Mouse (Mus musculus) induced T-regulatory cell, adult 2 months (primary cell): ENCODE data around the gene Hdhd5.

Experiments
- DNase-seq: peaks from one replicate; pipeline ENCODE4 v3.0.0-alpha.2; 2012; ENCODE audit warnings: low read depth

The Hdhd5 gene

DNA sequence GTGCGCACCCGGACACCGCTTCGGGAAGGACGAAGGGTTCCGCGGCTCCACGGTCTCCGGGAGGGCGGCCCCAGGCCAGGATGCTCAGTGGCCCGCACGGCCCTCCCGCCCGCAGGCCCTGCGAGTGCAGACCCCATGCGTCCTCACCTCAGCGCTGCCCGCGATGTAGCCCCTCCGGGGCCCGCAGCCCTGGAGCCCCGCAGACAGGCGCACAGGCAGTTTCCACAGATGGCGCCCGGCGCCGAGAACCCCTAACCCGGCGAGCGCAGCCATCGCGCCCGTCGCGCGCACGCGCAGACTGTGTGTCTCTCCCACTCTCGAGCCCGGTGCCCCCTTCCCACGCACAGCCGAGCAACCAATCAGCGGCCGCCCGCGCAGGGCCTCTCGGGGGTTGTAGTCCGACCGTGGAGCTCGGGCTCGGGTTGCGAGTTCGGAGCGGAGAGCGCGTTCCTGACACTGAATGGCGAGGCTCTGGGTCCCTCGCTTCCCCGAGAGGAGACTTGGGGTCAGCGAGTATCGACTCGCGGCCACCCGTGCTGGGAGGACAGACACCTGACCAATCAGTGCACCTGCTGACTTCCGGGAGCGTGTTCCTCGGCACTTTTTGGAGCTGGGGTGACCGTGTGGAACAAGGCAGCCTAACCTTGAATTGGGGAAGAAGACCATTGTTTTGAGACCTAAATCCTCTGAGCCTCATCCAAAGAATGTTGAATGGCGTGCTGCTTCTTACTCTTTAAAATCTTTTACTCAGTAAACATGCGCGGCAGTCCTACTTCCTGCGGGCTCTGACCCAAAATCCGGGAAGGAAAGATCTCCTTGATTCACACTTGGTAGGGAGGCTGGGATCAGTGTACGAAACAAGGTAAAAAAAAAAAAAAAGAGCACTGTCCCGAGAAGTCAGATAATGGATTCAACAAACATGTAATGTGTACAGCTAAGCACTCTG is at the start of gene Hdhd5:
Hdhd5 (minus strand) TSS at position 300 of the 946 bp plus-strand sequence.
- peak; percentile 97 for DNase-seq

DNA sequence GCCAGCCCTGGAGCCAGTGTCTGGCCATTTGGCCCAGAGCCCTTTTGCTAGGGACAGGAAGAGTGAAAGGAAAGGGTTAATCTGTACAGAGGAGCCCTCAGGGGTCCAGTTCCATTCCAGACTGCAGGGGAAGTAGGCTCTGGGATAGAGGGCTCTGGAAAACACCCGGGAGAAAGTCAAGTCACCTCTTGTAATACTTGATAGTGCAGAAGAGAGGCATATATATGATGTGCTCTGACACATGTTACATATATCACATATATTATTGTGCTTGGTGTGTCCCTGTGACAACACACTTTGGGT is 49.5 kb upstream of the Hdhd5 start:
- no peak for DNase-seq

DNA sequence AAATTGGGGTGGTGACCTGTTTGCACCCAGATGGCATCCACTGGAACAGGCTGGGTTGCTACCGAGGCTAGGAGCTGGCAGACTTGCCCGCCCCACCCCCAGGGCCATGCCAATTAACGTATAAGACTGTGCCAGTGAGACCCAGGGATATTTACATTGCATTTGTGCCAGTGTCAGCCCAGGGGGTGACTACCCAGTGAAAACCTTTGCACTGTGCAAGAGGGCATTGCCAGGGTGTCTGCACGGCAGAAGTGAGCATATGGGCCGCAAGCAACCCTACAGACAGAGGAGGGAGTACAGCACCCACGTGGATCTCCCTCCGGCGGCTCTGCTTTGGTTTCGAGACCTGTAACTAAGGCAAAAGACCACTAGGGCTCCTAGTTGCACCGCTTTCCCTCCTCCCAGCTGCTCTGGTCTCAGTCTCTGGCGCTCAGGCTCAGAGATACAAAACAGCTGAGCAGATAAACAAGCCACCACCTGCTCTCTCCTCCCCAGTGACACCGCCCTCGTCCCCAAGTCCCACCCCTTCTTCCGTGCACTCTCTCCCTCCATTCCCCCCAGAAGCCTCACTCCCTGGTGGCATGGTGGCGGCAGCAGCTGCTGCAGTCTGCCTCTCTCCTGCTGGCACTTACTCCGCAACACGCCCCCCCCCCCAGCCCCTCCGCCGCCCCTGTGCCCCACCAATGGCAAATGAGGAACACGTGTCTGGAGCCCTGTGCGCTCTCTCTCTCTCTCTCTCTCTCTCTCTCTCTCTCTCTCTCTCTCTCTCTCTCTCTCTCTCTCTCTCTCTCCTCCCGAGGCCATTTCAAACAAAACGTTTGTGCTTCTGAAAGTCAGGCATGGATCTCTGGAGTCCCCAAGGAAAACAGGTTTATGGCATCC is 49.0 kb upstream of the Hdhd5 start:
- peak; percentile 69 for DNase-seq

DNA sequence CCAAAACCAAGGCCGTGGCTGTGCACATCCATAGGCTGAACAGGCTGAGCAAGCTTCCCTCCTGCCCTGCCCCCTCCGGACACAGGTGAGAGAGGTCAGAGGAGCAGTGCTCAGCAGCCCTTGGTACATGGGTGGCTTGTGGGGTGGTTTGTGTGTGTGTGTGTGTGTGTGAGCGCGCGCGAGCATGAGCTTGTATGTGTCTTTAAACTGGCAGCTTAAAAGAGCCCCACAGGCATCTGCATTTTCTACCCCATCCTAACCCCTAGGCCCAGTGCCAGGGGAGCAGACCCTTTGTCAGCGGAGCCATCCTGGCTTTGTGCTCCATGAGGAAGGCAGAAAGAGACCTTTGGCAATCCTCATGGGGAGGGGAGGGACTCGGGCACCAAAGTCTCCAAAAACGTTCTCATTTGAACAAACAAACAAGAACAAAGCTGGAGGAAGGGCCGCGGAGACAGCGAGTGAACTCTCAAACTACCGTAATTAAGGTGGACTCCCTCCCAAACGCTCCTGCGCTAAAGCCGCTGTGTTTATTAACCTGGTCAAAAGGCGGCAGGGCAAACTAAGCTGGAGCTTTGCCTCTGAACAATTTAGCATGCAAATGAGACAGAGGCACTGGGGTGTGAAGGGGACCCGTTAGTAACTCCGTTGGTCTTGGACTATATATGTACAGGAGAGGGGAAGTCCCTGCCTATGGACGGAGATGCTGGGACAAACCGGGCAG is 48.2 kb upstream of the Hdhd5 start:
- DNase-seq = peak; percentile 11

DNA sequence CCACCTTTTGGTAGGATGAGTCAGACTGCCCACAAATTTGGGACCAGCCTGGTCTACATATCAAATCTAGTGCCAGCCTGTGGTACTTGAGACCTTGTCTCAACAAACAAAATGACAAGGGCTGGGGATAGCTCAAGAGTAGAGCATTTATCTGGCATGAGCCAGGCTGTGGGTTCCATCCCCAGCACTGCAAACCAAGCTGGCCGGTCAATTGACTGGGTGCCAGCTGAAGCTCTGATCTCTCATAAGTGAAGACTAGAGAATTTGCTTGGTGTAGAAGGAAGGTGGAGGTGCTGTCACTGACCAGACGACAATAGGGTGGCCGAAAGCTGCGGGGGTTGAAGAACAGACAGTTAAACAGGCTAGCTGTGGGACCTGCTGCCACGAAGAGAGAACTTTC is 47.4 kb upstream of the Hdhd5 start:
- DNase-seq = no peak

DNA sequence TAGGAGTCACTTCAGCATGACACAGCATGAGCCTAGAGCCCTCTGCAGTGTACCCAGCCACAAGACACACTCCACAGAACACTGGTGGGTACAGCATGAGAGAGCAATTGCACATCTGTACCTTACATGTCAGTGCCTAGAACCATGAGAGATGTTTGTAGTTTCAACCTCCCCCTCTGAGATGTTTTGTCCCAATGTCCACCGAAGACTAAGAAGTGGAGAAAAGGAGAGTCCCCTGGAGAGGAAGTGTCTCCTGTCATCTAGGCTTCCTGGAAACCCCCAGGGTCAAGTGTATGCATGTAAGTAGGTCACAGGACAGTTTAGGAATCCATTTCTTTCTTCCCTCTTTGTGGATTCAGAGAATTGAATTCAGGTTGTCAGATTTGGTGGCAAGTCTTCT is 41.3 kb upstream of the Hdhd5 start:
- DNase-seq = no peak

DNA sequence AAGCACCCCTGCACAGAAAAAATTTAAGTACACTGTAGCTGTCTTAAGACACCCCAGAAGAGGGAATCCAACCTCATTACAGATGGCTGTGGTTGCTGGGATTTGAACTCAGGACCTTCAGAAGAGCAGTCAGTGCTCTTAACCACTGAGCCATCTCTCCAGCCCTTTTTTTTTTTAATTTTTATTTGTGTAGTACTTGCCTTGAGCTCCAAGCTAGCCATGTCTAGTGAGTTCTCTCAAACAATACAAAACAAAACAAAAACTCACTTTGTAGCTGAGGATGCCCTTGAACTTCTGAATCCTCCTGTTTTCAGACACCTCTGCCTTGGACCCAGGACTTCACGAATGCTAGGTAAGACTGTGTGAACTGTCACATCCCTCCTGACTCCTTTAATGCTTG is 37.1 kb upstream of the Hdhd5 start:
- DNase-seq = no peak

DNA sequence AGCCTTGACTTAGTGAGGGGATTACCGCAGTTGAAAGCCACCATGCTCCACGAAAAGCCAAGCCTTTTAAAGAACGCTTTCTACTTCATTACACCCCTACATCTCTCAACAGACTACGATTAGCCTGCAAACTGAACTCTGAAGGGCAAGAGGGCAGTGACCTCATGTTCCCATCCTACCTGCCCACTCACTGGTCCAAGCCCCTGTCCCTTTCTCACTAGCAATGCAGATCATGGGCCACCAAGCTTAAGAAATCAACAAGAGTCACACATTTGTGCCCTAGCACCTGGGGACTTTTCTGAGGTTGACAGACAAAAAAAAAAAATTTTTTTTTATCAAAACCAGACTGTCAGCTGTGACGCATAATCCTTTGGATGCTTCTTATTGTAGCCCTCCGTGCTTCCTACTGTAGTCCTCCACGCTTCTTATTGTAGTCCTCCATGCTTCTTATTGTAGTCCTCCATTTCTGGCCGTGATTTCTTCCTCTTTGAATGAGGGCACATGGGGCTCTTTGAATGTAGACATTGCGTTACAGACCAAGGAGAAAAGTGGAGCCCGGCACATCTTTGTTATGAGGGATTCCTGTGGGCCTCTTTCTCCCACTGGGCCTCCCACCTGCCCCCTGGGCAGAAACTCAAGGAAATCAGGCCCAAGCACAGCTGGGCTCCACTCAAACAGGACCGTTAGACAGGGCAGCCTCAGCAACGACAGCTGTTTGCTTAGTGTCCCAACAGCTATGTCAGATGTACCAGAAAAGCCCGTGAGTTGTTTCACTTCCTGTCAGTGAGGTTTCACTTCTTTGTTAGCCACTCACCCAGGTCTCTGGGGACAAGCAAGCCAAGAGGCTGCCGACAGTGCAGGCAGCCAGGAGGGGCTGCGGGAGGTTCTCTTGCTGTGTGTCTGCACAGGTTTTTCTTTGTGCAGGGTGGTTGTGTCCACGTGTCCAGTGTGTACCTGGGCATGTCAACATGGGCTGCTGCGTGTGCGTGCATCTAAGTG is 36.1 kb upstream of the Hdhd5 start:
- peak; percentile 81 for DNase-seq

DNA sequence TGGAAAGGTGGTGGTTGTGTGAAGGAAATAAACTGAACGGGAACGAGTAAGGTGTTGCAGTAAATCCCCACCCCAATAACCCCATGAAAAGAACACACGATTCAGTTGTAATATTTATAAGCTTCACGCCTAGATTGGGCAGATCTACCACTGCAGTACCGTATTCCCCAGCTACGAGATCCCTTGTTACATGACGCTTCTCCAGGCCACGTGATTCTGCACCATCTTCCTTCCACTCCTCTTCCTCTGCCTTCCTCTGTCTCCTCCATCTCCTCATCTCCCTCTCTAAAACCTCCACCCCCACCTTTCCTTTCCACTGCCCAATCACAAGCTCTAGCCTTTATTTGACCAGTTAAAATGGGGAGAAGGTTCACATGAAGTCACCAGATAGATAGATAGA is 25.5 kb upstream of the Hdhd5 start:
- DNase-seq = no peak

DNA sequence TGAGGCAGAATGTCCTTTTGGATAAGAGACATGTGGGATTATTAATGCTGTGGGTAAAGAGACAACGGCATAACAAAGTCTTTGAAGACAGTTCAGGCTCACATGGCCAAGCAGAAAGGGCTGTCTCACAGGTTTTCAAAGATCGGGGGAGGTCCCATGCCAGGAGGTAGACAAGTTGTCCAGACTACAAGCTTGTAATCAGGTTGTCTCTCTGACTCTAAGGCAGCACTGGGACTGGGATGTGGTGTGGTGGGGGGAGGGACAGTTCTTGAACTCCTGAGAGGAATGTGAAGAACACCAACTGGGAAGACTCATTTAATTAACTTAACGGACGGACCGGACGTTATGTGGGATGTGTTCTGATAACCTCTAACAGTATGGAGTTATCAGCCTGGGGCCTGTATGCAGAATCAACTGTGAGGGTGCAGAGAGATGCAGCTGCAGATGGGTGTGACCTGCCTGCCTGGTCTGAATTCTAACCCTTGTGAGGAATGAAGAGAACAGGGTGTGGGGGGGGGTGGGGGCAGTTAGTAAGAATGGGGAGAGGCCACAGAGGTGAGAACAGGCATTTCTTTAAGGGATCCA is 25.0 kb upstream of the Hdhd5 start:
- no peak for DNase-seq

DNA sequence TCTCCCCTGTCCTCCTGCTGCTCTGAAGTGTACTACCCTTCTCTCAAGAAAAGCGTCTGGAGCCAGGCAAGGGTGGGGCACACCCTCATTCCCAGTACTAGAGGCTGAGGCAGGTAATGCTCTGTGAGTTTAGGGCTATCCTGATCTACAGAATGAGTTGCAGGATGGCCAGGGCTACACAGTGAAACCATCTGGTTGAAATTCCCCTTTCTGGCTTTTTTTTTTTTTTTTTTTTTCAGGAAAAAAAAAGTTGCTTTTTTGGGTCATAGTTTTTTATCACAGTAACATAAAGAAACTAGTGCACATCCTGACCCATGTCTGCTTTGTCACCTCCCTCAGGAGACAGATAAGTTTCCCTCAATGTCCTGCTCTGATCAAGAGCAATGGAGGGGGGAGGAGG is 24.0 kb upstream of the Hdhd5 start:
- DNase-seq = no peak

DNA sequence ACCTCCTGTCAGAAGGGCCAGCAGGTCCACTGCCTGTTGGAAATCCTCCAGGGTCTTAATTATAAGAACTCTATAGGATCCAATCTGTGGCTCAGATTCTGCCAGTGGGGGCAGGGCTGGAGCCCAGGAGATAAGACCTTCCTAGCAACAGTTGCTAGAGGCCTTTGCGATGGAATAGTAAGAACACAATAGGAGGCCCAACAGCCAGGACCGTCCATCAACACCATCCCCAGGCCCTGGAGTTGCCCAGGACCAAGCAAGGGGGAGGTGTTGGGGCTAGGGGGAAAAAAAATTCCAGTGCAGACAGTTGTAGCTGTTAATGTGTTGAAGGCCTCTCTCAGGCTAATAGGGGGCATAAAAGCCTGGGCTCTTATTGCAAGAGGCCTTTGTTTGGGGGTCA is 19.1 kb upstream of the Hdhd5 start:
- DNase-seq = no peak

DNA sequence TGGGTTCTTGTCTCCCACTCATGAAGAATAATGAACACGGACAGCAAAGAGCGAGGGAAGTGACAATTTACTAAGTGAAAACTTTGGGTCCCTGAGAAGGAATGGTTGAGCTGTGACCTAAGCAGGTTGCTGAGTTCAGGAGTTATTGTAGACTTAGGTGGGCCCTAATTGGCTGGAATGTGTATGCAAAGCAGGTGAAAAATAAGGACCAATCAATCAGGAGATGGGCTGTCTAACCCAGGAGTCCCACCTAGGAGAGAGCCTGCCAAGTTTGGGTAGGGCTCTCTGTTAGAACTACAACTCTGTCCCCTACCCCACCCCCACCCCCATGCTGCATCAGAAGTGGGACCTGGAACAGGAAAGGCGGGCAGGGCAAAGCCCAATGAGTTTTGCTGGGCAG is 17.5 kb upstream of the Hdhd5 start:
- no peak for DNase-seq

DNA sequence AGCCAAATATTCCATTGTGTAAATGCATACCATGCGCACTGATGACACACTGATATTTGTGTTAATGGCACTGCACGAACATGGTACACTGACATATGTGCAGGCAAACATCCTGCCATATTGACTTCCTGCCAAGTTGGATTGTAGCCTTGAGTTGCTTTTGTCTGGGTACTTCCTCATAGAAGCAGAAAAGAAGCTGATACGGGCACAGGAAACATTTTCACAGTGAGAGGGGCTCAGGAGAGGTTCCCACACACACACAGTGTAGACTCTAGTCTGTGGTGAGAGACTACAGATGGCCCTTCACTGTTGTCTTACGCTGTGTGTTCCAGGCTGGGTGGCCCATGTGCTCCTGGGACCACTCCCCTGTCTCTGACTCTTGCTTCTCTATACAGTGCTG is 15.9 kb upstream of the Hdhd5 start:
- no peak for DNase-seq

DNA sequence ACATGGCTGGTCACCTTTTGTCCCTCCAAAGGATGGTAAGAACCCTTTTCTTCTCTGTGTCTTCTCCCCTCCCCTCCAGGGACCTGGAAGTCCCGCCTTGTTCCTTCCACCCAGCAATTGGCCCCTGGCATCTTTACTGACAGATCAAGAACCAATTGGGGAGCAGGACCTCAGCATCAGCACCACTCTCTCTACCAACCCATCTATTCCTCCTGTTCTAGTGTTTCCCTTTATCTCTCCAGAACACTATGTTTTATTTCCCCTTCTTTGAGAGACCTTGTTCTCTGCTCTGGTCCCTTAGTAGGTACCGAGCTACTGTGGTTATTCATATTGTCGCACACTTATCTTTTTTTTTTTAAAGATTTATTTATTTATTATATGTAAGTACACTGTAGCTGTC is 15.2 kb upstream of the Hdhd5 start:
- no peak for DNase-seq

DNA sequence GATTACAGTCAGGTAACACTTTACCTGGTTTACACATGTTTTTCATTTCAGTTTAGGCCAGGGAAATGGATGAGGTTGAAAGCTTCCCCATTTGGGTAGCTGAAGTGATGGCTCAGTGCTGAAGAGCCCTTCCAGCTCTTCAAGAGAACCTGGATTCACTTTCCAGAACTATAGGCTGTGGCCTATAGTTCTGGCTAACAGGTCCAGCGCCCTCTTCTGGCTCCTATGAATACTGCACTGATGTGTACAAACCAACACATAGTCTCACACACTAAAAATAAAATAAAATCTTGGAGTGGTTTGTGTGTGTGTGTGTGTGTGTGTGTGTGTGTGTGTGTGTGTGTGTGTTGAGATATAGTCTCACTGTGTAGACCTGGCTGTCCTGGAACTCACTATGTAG is 10.9 kb upstream of the Hdhd5 start:
- peak; percentile 58 for DNase-seq

DNA sequence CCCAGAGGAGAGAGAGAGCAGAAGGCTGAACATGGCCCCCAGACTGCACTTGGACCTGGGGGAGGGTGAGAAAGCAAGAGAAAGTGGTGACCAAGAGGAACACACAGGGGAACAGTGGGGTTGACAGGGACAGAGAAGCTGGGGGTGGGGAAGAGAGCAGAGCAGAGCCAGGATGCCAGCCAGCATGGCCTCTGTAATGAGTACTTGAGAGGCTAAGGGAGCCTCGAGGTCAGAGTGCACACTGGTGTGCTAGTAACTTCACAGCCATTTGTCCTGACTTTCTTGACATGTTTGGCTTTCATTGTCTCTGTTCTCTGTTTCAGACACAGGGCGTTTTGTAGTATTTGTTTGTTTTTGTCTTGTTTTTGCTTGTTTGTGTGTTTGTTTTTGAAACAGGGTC is 10.3 kb upstream of the Hdhd5 start:
- no peak for DNase-seq

DNA sequence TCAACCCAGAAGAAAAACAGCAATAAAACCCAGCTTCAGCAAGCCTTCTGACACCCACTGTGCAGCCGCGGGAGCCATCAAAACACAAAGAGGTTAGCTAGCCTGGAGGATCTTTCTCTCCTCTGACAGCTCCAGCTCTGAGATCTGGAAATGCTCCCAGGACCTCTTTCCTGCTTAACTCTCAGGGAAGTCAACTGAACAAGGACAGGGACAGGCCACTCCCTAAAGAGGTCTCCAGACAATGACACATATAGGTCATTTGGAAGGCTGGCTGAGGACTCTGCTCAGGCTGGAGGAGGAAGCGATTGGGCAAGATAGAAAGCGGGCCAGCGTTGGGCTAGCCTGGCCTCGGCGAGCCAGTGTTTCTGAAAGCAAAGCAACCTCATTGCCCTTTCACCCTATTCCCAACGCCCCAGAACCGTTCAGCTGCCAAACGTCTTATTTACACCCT is 8.7 kb upstream of the Hdhd5 start:
- no peak for DNase-seq

DNA sequence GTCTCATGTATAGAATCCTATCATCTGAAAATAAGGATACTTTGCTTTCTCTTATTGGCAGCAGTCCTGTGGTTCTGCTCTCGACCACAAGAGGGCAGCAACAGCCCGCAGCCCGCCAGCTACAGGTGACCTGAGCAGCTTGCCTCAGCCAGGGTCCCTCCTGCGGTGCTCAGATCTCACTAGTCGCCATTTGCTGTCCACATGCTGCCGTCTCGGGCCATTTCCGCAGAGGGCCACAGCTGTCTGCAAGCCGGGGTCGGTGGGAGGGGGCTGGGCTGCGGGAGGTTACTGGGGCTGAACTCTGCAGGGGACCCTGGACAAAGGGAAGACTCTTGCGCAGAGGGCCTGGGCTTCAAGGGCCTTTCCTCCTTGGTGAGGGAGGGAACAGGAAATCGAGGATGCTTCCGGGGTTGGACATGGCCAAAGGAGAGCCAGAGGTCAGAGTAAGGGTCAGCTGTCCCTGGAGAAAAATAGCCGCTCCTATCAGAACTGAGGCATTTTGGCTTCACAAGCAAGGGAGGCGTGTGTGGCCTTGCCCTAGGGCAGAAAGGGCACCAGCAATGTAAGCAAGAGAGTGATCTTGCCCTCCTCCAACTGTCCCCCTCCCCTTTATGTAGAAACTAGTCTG is 8.1 kb upstream of the Hdhd5 start:
- peak; percentile 82 for DNase-seq

DNA sequence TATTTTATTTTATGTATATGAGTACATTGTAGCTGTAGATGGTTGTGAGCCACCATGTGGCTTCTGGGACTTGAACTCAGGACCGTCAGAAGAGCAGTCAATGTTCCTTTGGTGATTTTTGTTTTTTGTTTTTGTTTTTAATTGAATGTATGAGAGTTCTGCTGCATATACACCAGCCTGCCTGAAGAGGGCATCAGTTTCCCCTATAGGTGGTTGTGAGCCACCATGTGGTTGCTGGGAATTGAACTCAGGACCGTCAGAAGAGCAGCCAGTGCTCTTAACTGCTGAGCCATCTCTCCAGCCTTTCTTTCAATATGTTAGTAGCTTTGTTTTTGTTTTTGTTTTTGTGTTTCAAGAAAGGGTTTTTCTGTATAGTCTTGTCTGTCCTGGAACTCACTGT is 5.2 kb upstream of the Hdhd5 start:
- peak; percentile 52 for DNase-seq
